Mouse (Mus musculus): ENCODE data around the gene AL607142.1. TPM values are rescaled to one million over a fixed set of nuclear protein-coding genes. Genes with fewer than 3 reads are reported as not detected.

AL607142.1 gene
- total and polyA plus RNA-seq, 2 experiments from 2014 or later, result not detected

GRCm38 (mm10) chr4:120062754-120063153, 2.0 kb upstream of the AL607142.1 start:
- H3K27ac ChIP-seq, result no peak overlapping the region
- 89% methylated on average over 11 of the region's 11 CpGs for WGBS
- DNase-seq (ENCODE audit: low spot score) (no peak), ATAC-seq (no peak)
- no peak for TF ChIP-seq CTCF (IDR thresholded peaks at IDR 0.05; ENCODE audit: low read depth)
- H3K9me3 ChIP-seq (ENCODE audit: low read length), result no peaks in the 10 kb centered on the region
- H3K36me3 ChIP-seq (ENCODE audit: insufficient read depth, low read length), result no peaks in the 10 kb centered on the region
- H3K4me2 ChIP-seq (ENCODE audit: low read depth, low read length), result no peak overlapping the region
- no peak overlapping the region for H3K4me3 ChIP-seq (ENCODE audit: low read length)
- H3K27me3 ChIP-seq (ENCODE audit: insufficient read depth, low read length), result no peaks in the 10 kb centered on the region
- no peaks in the 10 kb centered on the region for H3K4me1 ChIP-seq (ENCODE audit: insufficient read depth, low read length)
- H3K9ac ChIP-seq (replicated peaks; ENCODE audit: low read length), result no peak overlapping the region

- Histone ChIP-seq H3K9me3 (ENCODE audit: low read length) (no peaks in the 10 kb centered on the region), H3K4me1 (ENCODE audit: insufficient read depth, low read length) (no peaks in the 10 kb centered on the region), H3K9ac (replicated peaks; ENCODE audit: low read length) (no peak overlapping the region), H3K4me3 (ENCODE audit: low read length) (no peak overlapping the region), H3K36me3 (ENCODE audit: insufficient read depth, low read length) (no peaks in the 10 kb centered on the region), H3K27me3 (ENCODE audit: insufficient read depth, low read length) (no peaks in the 10 kb centered on the region), H3K27ac (no peak overlapping the region), H3K4me2 (ENCODE audit: low read depth, low read length) (no peak overlapping the region)
- TF ChIP-seq CTCF (IDR thresholded peaks at IDR 0.05; ENCODE audit: low read depth), result no peak
- no peak for ATAC-seq
- no peak for DNase-seq (ENCODE audit: low spot score)
- 87% methylated on average over 20 of the region's 20 CpGs for WGBS
These were observed 1.3 kb upstream of the AL607142.1 start for GRCm38 (mm10) chr4:120063353-120064124.

GRCm38 (mm10) chr4:120066841-120067591, 2.2 kb downstream of the AL607142.1 start:
- DNase-seq (ENCODE audit: low spot score) (peak; percentile 15), ATAC-seq (no peak)
- Histone ChIP-seq H3K4me3 (ENCODE audit: low read length) (no peak overlapping the region), H3K4me1 (ENCODE audit: insufficient read depth, low read length) (no peaks in the 10 kb centered on the region), H3K4me2 (ENCODE audit: low read depth, low read length) (no peak overlapping the region), H3K27me3 (ENCODE audit: insufficient read depth, low read length) (no peaks in the 10 kb centered on the region), H3K36me3 (ENCODE audit: insufficient read depth, low read length) (no peaks in the 10 kb centered on the region), H3K9ac (replicated peaks; ENCODE audit: low read length) (no peak overlapping the region), H3K9me3 (ENCODE audit: low read length) (no peaks in the 10 kb centered on the region), H3K27ac (no peak overlapping the region)
- WGBS, result 60% methylated on average over 9 of the region's 9 CpGs
- TF ChIP-seq CTCF (IDR thresholded peaks at IDR 0.05; ENCODE audit: low read depth), result no peak

- Histone ChIP-seq H3K4me2 (ENCODE audit: low read depth, low read length) (no peak overlapping the region), H3K9ac (replicated peaks; ENCODE audit: low read length) (no peak overlapping the region), H3K36me3 (ENCODE audit: insufficient read depth, low read length) (no peaks in the 10 kb centered on the region), H3K4me1 (ENCODE audit: insufficient read depth, low read length) (no peaks in the 10 kb centered on the region), H3K9me3 (ENCODE audit: low read length) (no peaks in the 10 kb centered on the region), H3K27ac (no peak overlapping the region), H3K4me3 (ENCODE audit: low read length) (no peak overlapping the region), H3K27me3 (ENCODE audit: insufficient read depth, low read length) (no peaks in the 10 kb centered on the region)
- TF ChIP-seq CTCF (IDR thresholded peaks at IDR 0.05; ENCODE audit: low read depth), result no peak
- DNase-seq (ENCODE audit: low spot score) (no peak), ATAC-seq (no peak)
- WGBS, result 87% methylated on average over 8 of the region's 8 CpGs
These were observed 2.9 kb downstream of the AL607142.1 start for GRCm38 (mm10) chr4:120067592-120068235.

GRCm38 (mm10) chr4:120068883-120069581, 4.2 kb downstream of the AL607142.1 start:
- H3K4me1 ChIP-seq (ENCODE audit: insufficient read depth, low read length), result peaks cover under 1% of the 10 kb centered on the region; the same call in 1 of the 2 replicates
- no peaks in the 10 kb centered on the region for H3K27me3 ChIP-seq (ENCODE audit: insufficient read depth, low read length)
- DNase-seq (ENCODE audit: low spot score) (no peak), ATAC-seq (no peak)
- H3K4me3 ChIP-seq (ENCODE audit: low read length), result no peak overlapping the region
- TF ChIP-seq CTCF (IDR thresholded peaks at IDR 0.05; ENCODE audit: low read depth), result no peak
- no peak overlapping the region for H3K4me2 ChIP-seq (ENCODE audit: low read depth, low read length)
- H3K36me3 ChIP-seq (ENCODE audit: insufficient read depth, low read length), result no peaks in the 10 kb centered on the region
- H3K9ac ChIP-seq (replicated peaks; ENCODE audit: low read length), result no peak overlapping the region
- H3K9me3 ChIP-seq (ENCODE audit: low read length), result no peaks in the 10 kb centered on the region
- WGBS, result 74% methylated on average over 3 of the region's 3 CpGs
- no peak overlapping the region for H3K27ac ChIP-seq

- H3K4me1 ChIP-seq (ENCODE audit: insufficient read depth, low read length), result peaks cover 5% of the 10 kb centered on the region; the same call in 1 of the 2 replicates
- no peaks in the 10 kb centered on the region for H3K27me3 ChIP-seq (ENCODE audit: insufficient read depth, low read length)
- 85% methylated on average over 3 of the region's 3 CpGs for WGBS
- TF ChIP-seq CTCF (IDR thresholded peaks at IDR 0.05; ENCODE audit: low read depth), result no peak
- H3K4me2 ChIP-seq (ENCODE audit: low read depth, low read length), result no peak overlapping the region
- no peak overlapping the region for H3K27ac ChIP-seq
- no peaks in the 10 kb centered on the region for H3K36me3 ChIP-seq (ENCODE audit: insufficient read depth, low read length)
- no peak for DNase-seq (ENCODE audit: low spot score)
- no peak for ATAC-seq
- no peak overlapping the region for H3K4me3 ChIP-seq (ENCODE audit: low read length)
- H3K9me3 ChIP-seq (ENCODE audit: low read length), result no peaks in the 10 kb centered on the region
- H3K9ac ChIP-seq (replicated peaks; ENCODE audit: low read length), result no peak overlapping the region
These were observed 4.8 kb downstream of the AL607142.1 start for GRCm38 (mm10) chr4:120069582-120069980.

All from hindbrain, postnatal 0 days (tissue).